Mouse (Mus musculus): ENCODE results near the gene Sccpdh. TPM values are rescaled to one million over a fixed set of nuclear protein-coding genes. Genes with fewer than 3 reads are reported as not detected.
A peak's percentile ranks its signal among the peaks of the same experiment; 100 is the strongest.

Sccpdh gene
- polyA plus RNA-seq, 1 experiment, result 43.0 TPM

- Histone ChIP-seq H3K4me2 (ENCODE audit: low read depth) (no peak overlapping the region), H3K36me3 (ENCODE audit: control insufficient read depth, insufficient read depth) (no peaks in the 10 kb centered on the region), H3K27me3 (ENCODE audit: control insufficient read depth, insufficient read depth, insufficient read length) (no peaks in the 10 kb centered on the region), H3ac (ENCODE audit: control insufficient read depth, insufficient read length) (no peak overlapping the region), H3K79me2 (ENCODE audit: control insufficient read depth, insufficient read depth) (no peaks in the 10 kb centered on the region), H3K4me3 (no peak overlapping the region)
- TF ChIP-seq TCF3 (IDR thresholded peaks at IDR 0.05; ENCODE audit: insufficient read length, low read depth) (no peak), MYOD1 (IDR thresholded peaks at IDR 0.05; ENCODE audit: control insufficient read depth in 1 of 3, insufficient read length in 2 of 3, low read depth in 2 of 3) (no peak), CEBPB (IDR thresholded peaks at IDR 0.05; ENCODE audit: insufficient read depth, poor library complexity, severe bottlenecking) (no peak), REST (IDR thresholded peaks at IDR 0.05; ENCODE audit: insufficient read depth, insufficient read length) (no peak), POLR2AphosphoS2 (IDR thresholded peaks at IDR 0.05; ENCODE audit: insufficient read length, low read depth) (no peak), E2F4 (IDR thresholded peaks at IDR 0.05; ENCODE audit: insufficient read depth) (no peak), SRF (IDR thresholded peaks at IDR 0.05; ENCODE audit: control insufficient read depth, insufficient read length, low read depth) (no peak), USF1 (IDR thresholded peaks at IDR 0.05; ENCODE audit: low read depth) (no peak), POLR2A (IDR thresholded peaks at IDR 0.05; ENCODE audit: insufficient read length, low read depth) (no peak), TCF12 (IDR thresholded peaks at IDR 0.05; ENCODE audit: insufficient read depth, poor library complexity, severe bottlenecking) (no peak), MYOG (IDR thresholded peaks at IDR 0.05; ENCODE audit: control insufficient read depth in 1 of 3, insufficient read depth in 1 of 3, insufficient read length in 2 of 3, low read depth in 2 of 3) (no peak), MAX (IDR thresholded peaks at IDR 0.05; ENCODE audit: low read depth) (no peak)
These were observed 34.6 kb upstream of the Sccpdh start for GRCm38 (mm10) chr1:179633414-179633752.

- TF ChIP-seq SRF (IDR thresholded peaks at IDR 0.05; ENCODE audit: control insufficient read depth, insufficient read length, low read depth), result no peak
- no peak for TF ChIP-seq MYOD1 (IDR thresholded peaks at IDR 0.05; ENCODE audit: control insufficient read depth in 1 of 3, insufficient read length in 2 of 3, low read depth in 2 of 3)
- TF ChIP-seq REST (IDR thresholded peaks at IDR 0.05; ENCODE audit: insufficient read depth, insufficient read length), result no peak
- TF ChIP-seq POLR2AphosphoS2 (IDR thresholded peaks at IDR 0.05; ENCODE audit: insufficient read length, low read depth), result no peak
- TF ChIP-seq MAX (IDR thresholded peaks at IDR 0.05; ENCODE audit: low read depth), result no peak
- TF ChIP-seq E2F4 (IDR thresholded peaks at IDR 0.05; ENCODE audit: insufficient read depth), result no peak
- TF ChIP-seq TCF3 (IDR thresholded peaks at IDR 0.05; ENCODE audit: insufficient read length, low read depth), result no peak
- no peak for TF ChIP-seq TCF12 (IDR thresholded peaks at IDR 0.05; ENCODE audit: insufficient read depth, poor library complexity, severe bottlenecking)
- TF ChIP-seq CEBPB (IDR thresholded peaks at IDR 0.05; ENCODE audit: insufficient read depth, poor library complexity, severe bottlenecking), result no peak
- TF ChIP-seq MYOG (IDR thresholded peaks at IDR 0.05; ENCODE audit: control insufficient read depth in 1 of 3, insufficient read depth in 1 of 3, insufficient read length in 2 of 3, low read depth in 2 of 3), result no peak
- no peak for TF ChIP-seq POLR2A (IDR thresholded peaks at IDR 0.05; ENCODE audit: insufficient read length, low read depth)
- no peak for TF ChIP-seq USF1 (IDR thresholded peaks at IDR 0.05; ENCODE audit: low read depth)
- Histone ChIP-seq H3K4me3 (no peak overlapping the region), H3ac (ENCODE audit: control insufficient read depth, insufficient read length) (no peak overlapping the region), H3K36me3 (ENCODE audit: control insufficient read depth, insufficient read depth) (no peaks in the 10 kb centered on the region), H3K4me2 (ENCODE audit: low read depth) (no peak overlapping the region), H3K79me2 (ENCODE audit: control insufficient read depth, insufficient read depth) (no peaks in the 10 kb centered on the region), H3K27me3 (ENCODE audit: control insufficient read depth, insufficient read depth, insufficient read length) (no peaks in the 10 kb centered on the region)
These were observed 33.9 kb upstream of the Sccpdh start for GRCm38 (mm10) chr1:179634159-179634558.

GRCm38 (mm10) chr1:179642726-179643125 lies 25.3 kb upstream of the Sccpdh start:
- H3K36me3 ChIP-seq (ENCODE audit: control insufficient read depth, insufficient read depth), result no peaks in the 10 kb centered on the region

GRCm38 (mm10) chr1:179644151-179644550 lies 23.9 kb upstream of the Sccpdh start:
- H3K4me3 ChIP-seq, result no peak overlapping the region
- H3K79me2 ChIP-seq (ENCODE audit: control insufficient read depth, insufficient read depth), result no peaks in the 10 kb centered on the region
- H3K4me2 ChIP-seq (ENCODE audit: low read depth), result no peak overlapping the region
- peaks cover 13% of the 10 kb centered on the region for H3K27me3 ChIP-seq (ENCODE audit: control insufficient read depth, insufficient read depth, insufficient read length)
- no peak for TF ChIP-seq REST (IDR thresholded peaks at IDR 0.05; ENCODE audit: insufficient read depth, insufficient read length)
- TF ChIP-seq SRF (IDR thresholded peaks at IDR 0.05; ENCODE audit: control insufficient read depth, insufficient read length, low read depth), result no peak
- TF ChIP-seq MYOG (IDR thresholded peaks at IDR 0.05; ENCODE audit: control insufficient read depth in 1 of 3, insufficient read depth in 1 of 3, insufficient read length in 2 of 3, low read depth in 2 of 3), result no peak
- no peak for TF ChIP-seq MAX (IDR thresholded peaks at IDR 0.05; ENCODE audit: low read depth)
- TF ChIP-seq TCF12 (IDR thresholded peaks at IDR 0.05; ENCODE audit: insufficient read depth, poor library complexity, severe bottlenecking), result no peak
- TF ChIP-seq TCF3 (IDR thresholded peaks at IDR 0.05; ENCODE audit: insufficient read length, low read depth), result no peak
- no peak overlapping the region for H3ac ChIP-seq (ENCODE audit: control insufficient read depth, insufficient read length)
- no peaks in the 10 kb centered on the region for H3K36me3 ChIP-seq (ENCODE audit: control insufficient read depth, insufficient read depth)

More at GRCm38 (mm10) chr1:179642726-179643125, 25.3 kb upstream of the Sccpdh start:
- TF ChIP-seq POLR2A (IDR thresholded peaks at IDR 0.05; ENCODE audit: insufficient read length, low read depth) (no peak), TCF12 (IDR thresholded peaks at IDR 0.05; ENCODE audit: insufficient read depth, poor library complexity, severe bottlenecking) (no peak)
- Histone ChIP-seq H3ac (ENCODE audit: control insufficient read depth, insufficient read length) (no peak overlapping the region), H3K27me3 (ENCODE audit: control insufficient read depth, insufficient read depth, insufficient read length) (peaks cover 13% of the 10 kb centered on the region), H3K4me2 (ENCODE audit: low read depth) (no peak overlapping the region), H3K79me2 (ENCODE audit: control insufficient read depth, insufficient read depth) (no peaks in the 10 kb centered on the region), H3K4me3 (no peak overlapping the region)

GRCm38 (mm10) chr1:179645101-179645979 lies 22.7 kb upstream of the Sccpdh start:
- H3K36me3 ChIP-seq (ENCODE audit: control insufficient read depth, insufficient read depth), result no peaks in the 10 kb centered on the region
- TF ChIP-seq SRF (IDR thresholded peaks at IDR 0.05; ENCODE audit: control insufficient read depth, insufficient read length, low read depth), result no peak
- no peak for TF ChIP-seq MYOD1 (IDR thresholded peaks at IDR 0.05; ENCODE audit: control insufficient read depth in 1 of 3, insufficient read length in 2 of 3, low read depth in 2 of 3)
- TF ChIP-seq POLR2A (IDR thresholded peaks at IDR 0.05; ENCODE audit: insufficient read length, low read depth), result no peak
- no peak for TF ChIP-seq USF1 (IDR thresholded peaks at IDR 0.05; ENCODE audit: low read depth)
- TF ChIP-seq TCF3 (IDR thresholded peaks at IDR 0.05; ENCODE audit: insufficient read length, low read depth), result no peak
- TF ChIP-seq MAX (IDR thresholded peaks at IDR 0.05; ENCODE audit: low read depth), result no peak
- TF ChIP-seq POLR2AphosphoS2 (IDR thresholded peaks at IDR 0.05; ENCODE audit: insufficient read length, low read depth), result no peak
- TF ChIP-seq E2F4 (IDR thresholded peaks at IDR 0.05; ENCODE audit: insufficient read depth), result no peak
- TF ChIP-seq REST (IDR thresholded peaks at IDR 0.05; ENCODE audit: insufficient read depth, insufficient read length), result no peak
- TF ChIP-seq MYOG (IDR thresholded peaks at IDR 0.05; ENCODE audit: control insufficient read depth in 1 of 3, insufficient read depth in 1 of 3, insufficient read length in 2 of 3, low read depth in 2 of 3), result no peak
- no peak for TF ChIP-seq TCF12 (IDR thresholded peaks at IDR 0.05; ENCODE audit: insufficient read depth, poor library complexity, severe bottlenecking)
- no peak for TF ChIP-seq CEBPB (IDR thresholded peaks at IDR 0.05; ENCODE audit: insufficient read depth, poor library complexity, severe bottlenecking)
- H3ac ChIP-seq (ENCODE audit: control insufficient read depth, insufficient read length), result no peak overlapping the region
- H3K4me2 ChIP-seq (ENCODE audit: low read depth), result peak overlapping the region; percentile 68
- no peak overlapping the region for H3K4me3 ChIP-seq
- H3K79me2 ChIP-seq (ENCODE audit: control insufficient read depth, insufficient read depth), result no peaks in the 10 kb centered on the region
- H3K27me3 ChIP-seq (ENCODE audit: control insufficient read depth, insufficient read depth, insufficient read length), result peaks cover 13% of the 10 kb centered on the region

Data from myocyte (in vitro differentiated cells).